Mouse (Mus musculus): ENCODE measurements around the gene Mcoln1.

The Mcoln1 gene

GRCm38 (mm10) chr8:3500235-3501090 is at the start of gene Mcoln1:
Gene Mcoln1, plus strand, starts transcription at chr8:3500457.
- peak; percentile 98 for DNase-seq (ENCODE audit: low spot score)

- DNase-seq (ENCODE audit: low spot score), result peak; percentile 55
Observed at GRCm38 (mm10) chr8:3450670-3451069, 49.6 kb upstream of the Mcoln1 start.

- no peak for DNase-seq (ENCODE audit: low spot score)
Observed at GRCm38 (mm10) chr8:3451992-3452391, 48.3 kb upstream of the Mcoln1 start.

GRCm38 (mm10) chr8:3463248-3463647 is 37.0 kb upstream of the Mcoln1 start:
- DNase-seq (ENCODE audit: low spot score), result no peak

GRCm38 (mm10) chr8:3464309-3464708 is 35.9 kb upstream of the Mcoln1 start:
- DNase-seq (ENCODE audit: low spot score), result no peak

- DNase-seq (ENCODE audit: low spot score), result peak; percentile 99
Observed at GRCm38 (mm10) chr8:3467006-3467885, 33.0 kb upstream of the Mcoln1 start, which contains the start of gene Pex11g. Gene Pex11g, minus strand, starts transcription at chr8:3467680.

GRCm38 (mm10) chr8:3467886-3468545 is 32.2 kb upstream of the Mcoln1 start:
- DNase-seq (ENCODE audit: low spot score), result no peak

GRCm38 (mm10) chr8:3468838-3469237 is 31.4 kb upstream of the Mcoln1 start:
- DNase-seq (ENCODE audit: low spot score), result no peak

- DNase-seq (ENCODE audit: low spot score), result no peak
Observed at GRCm38 (mm10) chr8:3470562-3470961, 29.7 kb upstream of the Mcoln1 start, which contains the start of gene Tex45. Gene Tex45, plus strand, starts transcription at chr8:3470862.

GRCm38 (mm10) chr8:3475715-3476429 is 24.4 kb upstream of the Mcoln1 start:
- no peak for DNase-seq (ENCODE audit: low spot score)

GRCm38 (mm10) chr8:3480221-3480785 is 20.0 kb upstream of the Mcoln1 start:
- no peak for DNase-seq (ENCODE audit: low spot score)

GRCm38 (mm10) chr8:3481605-3482004 is 18.7 kb upstream of the Mcoln1 start:
- no peak for DNase-seq (ENCODE audit: low spot score)

- DNase-seq (ENCODE audit: low spot score), result no peak
Observed at GRCm38 (mm10) chr8:3482240-3482740, 18.0 kb upstream of the Mcoln1 start.

- DNase-seq (ENCODE audit: low spot score), result no peak
Observed at GRCm38 (mm10) chr8:3483546-3483945, 16.7 kb upstream of the Mcoln1 start.

- DNase-seq (ENCODE audit: low spot score), result no peak
Observed at GRCm38 (mm10) chr8:3485192-3485591, 15.1 kb upstream of the Mcoln1 start.

- DNase-seq (ENCODE audit: low spot score), result peak; percentile 79
Observed at GRCm38 (mm10) chr8:3492901-3493844, 7.1 kb upstream of the Mcoln1 start, which contains the start of gene Zfp358. Gene Zfp358, plus strand, starts transcription at chr8:3493138.

GRCm38 (mm10) chr8:3493845-3494208 is 6.4 kb upstream of the Mcoln1 start:
- DNase-seq (ENCODE audit: low spot score), result no peak

- no peak for DNase-seq (ENCODE audit: low spot score)
Observed at GRCm38 (mm10) chr8:3495578-3496427, 4.5 kb upstream of the Mcoln1 start.

GRCm38 (mm10) chr8:3496428-3496748 is 3.9 kb upstream of the Mcoln1 start:
- no peak for DNase-seq (ENCODE audit: low spot score)
